Mouse (Mus musculus) bone marrow macrophage, adult 2 months (primary cell): ENCODE measurements around the gene Optn.

Source experiments
- CTCF ChIP-seq: IDR thresholded peaks from 2 replicates; pipeline ENCODE4 v1.5.1; 2012; ENCODE audit warnings: low read depth, mild to moderate bottlenecking, low read length, moderate library complexity
- POLR2A ChIP-seq: IDR thresholded peaks from 2 replicates; pipeline ENCODE4 v1.6.1; 2012; ENCODE audit warnings: mild to moderate bottlenecking, low read depth, low read length, borderline replicate concordance

- TF ChIP-seq CTCF (no peak), POLR2A (no peak)
These were observed 20.4 kb downstream of the Optn start for GRCm38 (mm10) chr2:5043476-5043761.
